In the genomic region with DNA sequence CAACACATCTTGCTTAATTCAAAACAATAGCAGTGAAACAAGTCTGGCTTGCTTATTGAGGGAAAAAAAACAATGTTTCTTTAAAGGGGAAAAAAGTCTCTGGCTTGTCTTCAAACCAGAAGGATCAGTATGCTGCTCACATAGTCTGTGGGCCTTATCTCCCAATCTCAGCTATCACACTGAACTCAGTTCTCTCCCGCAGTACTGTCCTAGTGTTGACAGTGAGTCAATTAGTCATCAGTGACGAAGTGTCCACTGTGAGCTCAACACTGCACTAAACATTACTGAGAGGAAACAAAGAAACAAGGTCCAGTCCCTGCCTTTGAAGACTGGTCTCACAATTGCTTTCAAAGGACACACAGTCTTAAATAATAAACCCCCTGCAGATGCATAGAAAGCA, we compare ENCODE assay signal across 15 mouse cellular contexts.
"Had no signal": no experiment of that assay in that cellular context is flagged by ENCODE, and none has a peak within 500 bp of the region (broad histone marks: within the 10 kb centered on the region; RNA-seq: fewer than 3 reads in every experiment).

No protein-coding gene starts in this region.

- H3K27me3 ChIP-seq: intestine, embryonic 15.5 days; kidney, embryonic 15.5 days; liver, embryonic 13.5 days had no signal

- H3K4me3 ChIP-seq: intestine, embryonic 15.5 days; kidney, embryonic 15.5 days; left cerebral cortex, adult 2 months; liver, embryonic 13.5 days; megakaryocyte, embryonic 14.5 days; midbrain, embryonic 10.5 days had no signal

- H3K4me1 ChIP-seq: intestine, embryonic 15.5 days; kidney, embryonic 15.5 days; liver, embryonic 13.5 days; megakaryocyte, embryonic 14.5 days; midbrain, embryonic 10.5 days had no signal

- H3K4me2 ChIP-seq: intestine, embryonic 15.5 days; kidney, embryonic 15.5 days; liver, embryonic 13.5 days had no signal

- DNase-seq: kidney, adult 11 months; kidney, adult 8-10 months; kidney, postnatal 10 days; kidney, postnatal 36 days; layer of hippocampus, postnatal 36 days; liver, embryonic 13.5 days; lung, postnatal 10 days; thymus, adult 18-20 months; thymus, postnatal 36 days had no signal

- H3K9ac ChIP-seq: intestine, embryonic 15.5 days; kidney, embryonic 15.5 days; liver, embryonic 13.5 days had no signal

- H3K27ac ChIP-seq: intestine, embryonic 15.5 days; kidney, embryonic 15.5 days; left cerebral cortex, adult 2 months; liver, embryonic 13.5 days; midbrain, embryonic 10.5 days had no signal

- H3K36me3 ChIP-seq: intestine, embryonic 15.5 days; kidney, embryonic 15.5 days; liver, embryonic 13.5 days; midbrain, embryonic 10.5 days had no signal

- ATAC-seq: intestine, embryonic 15.5 days; midbrain, embryonic 16.5 days had no signal

- H3K9me3 ChIP-seq: intestine, embryonic 15.5 days; kidney, embryonic 15.5 days; liver, embryonic 13.5 days; megakaryocyte, embryonic 14.5 days; midbrain, embryonic 10.5 days had no signal
